Mouse (Mus musculus): Measurements from ENCODE around the gene Ankrd37. TPM values are rescaled to one million over a fixed set of nuclear protein-coding genes. Genes with fewer than 3 reads are reported as not detected.
A peak's percentile ranks its signal among the peaks of the same experiment; 100 is the strongest.

Gene Ankrd37
- polyA plus RNA-seq, 1 experiment = 4.8 TPM

DNA sequence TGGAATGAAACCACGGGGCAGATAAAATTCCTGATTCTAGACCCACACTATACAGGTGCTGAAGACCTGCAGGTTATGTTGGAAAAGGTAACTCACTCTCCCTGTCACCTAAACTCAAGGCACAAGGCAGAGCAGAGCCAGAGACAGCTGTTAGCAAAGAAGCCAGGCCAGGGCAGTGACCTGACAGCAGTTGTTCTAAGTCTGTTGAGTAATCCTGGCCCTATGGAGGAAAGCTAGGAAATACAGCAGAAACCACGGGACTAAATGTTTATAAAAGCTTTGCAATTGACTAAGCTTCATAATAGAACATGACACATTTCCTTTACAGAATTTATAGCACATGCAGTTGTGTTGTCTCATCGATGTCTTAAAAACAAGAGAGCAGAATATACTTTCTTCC is 9.9 kb downstream of the Ankrd37 start:
- H3K4me3 ChIP-seq (ENCODE audit: low read depth, low read length) = no peak overlapping the region
- H3K36me3 ChIP-seq (ENCODE audit: control insufficient read depth, insufficient read depth, low read length) = peaks cover 26% of the 10 kb centered on the region
- H3K4me1 ChIP-seq (ENCODE audit: control insufficient read depth, insufficient read depth, insufficient read length, low read length) = peaks cover 2% of the 10 kb centered on the region; the same call in 1 of the 2 replicates
- no peak overlapping the region for H3K27ac ChIP-seq (ENCODE audit: insufficient read depth, low read depth, low read length)
- WGBS = 71% methylated on average over 3 of the region's 3 CpGs
- no peaks in the 10 kb centered on the region for H3K27me3 ChIP-seq (ENCODE audit: control insufficient read depth, insufficient read depth, low read length)
- no peak for TF ChIP-seq CTCF (IDR thresholded peaks at IDR 0.05; ENCODE audit: extremely low read depth, insufficient read length, insufficient replicate concordance, low read depth, low read length)
- no peak for TF ChIP-seq POLR2A (IDR thresholded peaks at IDR 0.05; ENCODE audit: low read depth, low read length)

DNA sequence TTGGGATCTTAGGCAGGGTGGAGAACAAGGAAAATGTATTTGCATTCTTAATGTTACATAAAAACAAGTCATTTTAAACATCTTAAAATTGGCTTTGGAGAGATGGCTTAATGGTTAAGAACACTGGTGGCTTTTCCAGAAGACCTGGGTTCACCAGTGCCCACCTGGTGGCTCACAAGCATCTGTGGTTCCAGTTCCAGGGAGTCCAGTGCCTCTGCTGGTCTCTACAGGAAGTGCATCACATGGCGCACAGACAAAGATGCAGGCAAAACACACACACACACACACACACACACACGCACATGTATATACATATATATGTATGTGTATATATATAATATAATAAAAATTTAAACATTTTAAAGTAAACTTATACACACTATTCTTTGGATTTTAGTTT is 11.4 kb downstream of the Ankrd37 start:
- Histone ChIP-seq H3K36me3 (ENCODE audit: control insufficient read depth, insufficient read depth, low read length) (peaks cover 31% of the 10 kb centered on the region), H3K27me3 (ENCODE audit: control insufficient read depth, insufficient read depth, low read length) (no peaks in the 10 kb centered on the region), H3K4me1 (ENCODE audit: control insufficient read depth, insufficient read depth, insufficient read length, low read length) (peaks cover 1% of the 10 kb centered on the region; the same call in 1 of the 2 replicates), H3K27ac (ENCODE audit: insufficient read depth, low read depth, low read length) (no peak overlapping the region), H3K4me3 (ENCODE audit: low read depth, low read length) (no peak overlapping the region)
- TF ChIP-seq CTCF (IDR thresholded peaks at IDR 0.05; ENCODE audit: extremely low read depth, insufficient read length, insufficient replicate concordance, low read depth, low read length) (peak; percentile 39; the same call in 1 of the 2 replicates), POLR2A (IDR thresholded peaks at IDR 0.05; ENCODE audit: low read depth, low read length) (no peak)
- 96% methylated on average over 2 of the region's 2 CpGs for WGBS

DNA sequence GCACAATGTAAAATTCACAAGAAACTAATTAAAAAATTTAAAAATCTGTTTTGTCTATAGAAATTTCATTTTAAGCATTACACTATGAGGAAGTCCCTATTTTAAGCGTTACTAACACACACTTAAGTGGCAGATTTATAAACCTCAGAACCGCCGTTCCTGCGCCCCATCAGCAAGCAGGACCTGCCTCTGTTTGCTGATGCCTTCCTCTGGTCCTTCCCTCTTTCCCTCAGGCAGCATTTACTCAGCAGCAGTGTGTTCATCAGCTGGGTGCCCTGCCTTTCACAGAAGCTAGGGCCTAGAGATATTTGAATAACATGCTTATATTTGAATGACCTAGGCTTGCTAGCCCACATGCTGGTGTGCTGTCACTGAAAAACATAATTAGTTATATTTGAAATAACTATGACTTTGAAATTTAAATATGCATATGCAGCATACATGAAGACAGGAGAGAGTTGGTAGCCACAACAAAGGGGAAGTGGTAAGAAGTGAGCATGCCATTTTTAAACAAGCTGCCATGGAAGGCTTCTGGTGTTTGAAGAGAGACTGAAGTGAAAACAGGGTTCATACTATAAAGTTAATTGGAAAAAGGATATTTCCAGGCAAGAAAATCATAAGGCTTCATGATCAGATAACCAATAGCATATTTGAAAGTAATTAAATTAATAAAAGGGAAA is 14.7 kb downstream of the Ankrd37 start:
- Histone ChIP-seq H3K27me3 (ENCODE audit: control insufficient read depth, insufficient read depth, low read length) (no peaks in the 10 kb centered on the region), H3K36me3 (ENCODE audit: control insufficient read depth, insufficient read depth, low read length) (peaks cover 31% of the 10 kb centered on the region), H3K4me1 (ENCODE audit: control insufficient read depth, insufficient read depth, insufficient read length, low read length) (no peaks in the 10 kb centered on the region), H3K4me3 (ENCODE audit: low read depth, low read length) (no peak overlapping the region), H3K27ac (ENCODE audit: insufficient read depth, low read depth, low read length) (no peak overlapping the region)
- 81% methylated on average over 4 of the region's 4 CpGs for WGBS
- TF ChIP-seq CTCF (IDR thresholded peaks at IDR 0.05; ENCODE audit: extremely low read depth, insufficient read length, insufficient replicate concordance, low read depth, low read length) (no peak), POLR2A (IDR thresholded peaks at IDR 0.05; ENCODE audit: low read depth, low read length) (no peak)

DNA sequence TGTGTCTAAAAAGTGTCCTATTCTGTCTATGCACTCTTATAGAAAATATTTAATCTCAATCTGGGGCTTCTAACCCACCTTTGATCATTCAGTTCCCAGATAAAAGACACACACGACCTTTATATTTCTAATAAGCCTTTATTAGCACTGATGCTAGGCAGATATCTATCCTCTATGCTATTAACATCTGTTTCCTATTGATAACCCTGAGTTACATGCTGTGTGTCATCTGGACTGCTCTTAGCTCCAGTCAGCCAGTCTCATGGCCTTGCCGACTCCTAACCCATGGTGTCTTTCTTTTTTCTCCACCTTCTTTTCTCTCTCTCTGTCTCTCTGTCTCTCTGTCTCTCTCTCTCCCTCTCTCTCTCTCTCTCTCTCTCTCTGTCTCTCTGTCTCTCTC is 17.3 kb downstream of the Ankrd37 start:
- H3K4me1 ChIP-seq (ENCODE audit: control insufficient read depth, insufficient read depth, insufficient read length, low read length) = no peaks in the 10 kb centered on the region
- H3K4me3 ChIP-seq (ENCODE audit: low read depth, low read length) = no peak overlapping the region
- no peak overlapping the region for H3K27ac ChIP-seq (ENCODE audit: insufficient read depth, low read depth, low read length)
- peaks cover 38% of the 10 kb centered on the region for H3K36me3 ChIP-seq (ENCODE audit: control insufficient read depth, insufficient read depth, low read length)
- TF ChIP-seq POLR2A (IDR thresholded peaks at IDR 0.05; ENCODE audit: low read depth, low read length) (no peak), CTCF (IDR thresholded peaks at IDR 0.05; ENCODE audit: extremely low read depth, insufficient read length, insufficient replicate concordance, low read depth, low read length) (no peak)
- WGBS = 58% methylated on average over 2 of the region's 2 CpGs
- no peaks in the 10 kb centered on the region for H3K27me3 ChIP-seq (ENCODE audit: control insufficient read depth, insufficient read depth, low read length)

DNA sequence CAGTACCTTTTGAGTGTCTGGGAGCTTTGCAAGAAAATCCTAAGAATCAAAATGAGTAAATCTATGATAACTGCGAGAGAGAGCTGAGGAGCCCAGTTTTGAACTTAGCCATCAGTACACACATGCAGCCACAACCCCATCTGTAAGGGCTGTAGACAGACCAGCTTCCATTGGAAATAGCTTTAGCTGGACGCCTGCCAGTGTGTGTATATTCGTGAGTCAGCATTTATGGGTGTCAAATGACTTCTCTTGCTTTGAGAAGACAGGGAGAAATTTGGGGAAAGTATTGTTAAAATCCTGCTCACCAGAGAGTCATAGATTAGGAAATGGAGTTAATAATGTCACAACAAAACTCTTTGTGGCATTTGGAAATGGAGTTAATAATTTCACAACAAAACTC is 18.8 kb downstream of the Ankrd37 start:
- TF ChIP-seq CTCF (IDR thresholded peaks at IDR 0.05; ENCODE audit: extremely low read depth, insufficient read length, insufficient replicate concordance, low read depth, low read length) = no peak
- TF ChIP-seq POLR2A (IDR thresholded peaks at IDR 0.05; ENCODE audit: low read depth, low read length) = no peak
- Histone ChIP-seq H3K27ac (ENCODE audit: insufficient read depth, low read depth, low read length) (no peak overlapping the region), H3K4me1 (ENCODE audit: control insufficient read depth, insufficient read depth, insufficient read length, low read length) (no peaks in the 10 kb centered on the region), H3K36me3 (ENCODE audit: control insufficient read depth, insufficient read depth, low read length) (peaks cover 46% of the 10 kb centered on the region), H3K4me3 (ENCODE audit: low read depth, low read length) (no peak overlapping the region), H3K27me3 (ENCODE audit: control insufficient read depth, insufficient read depth, low read length) (no peaks in the 10 kb centered on the region)
- WGBS = 52% methylated on average over 3 of the region's 3 CpGs

DNA sequence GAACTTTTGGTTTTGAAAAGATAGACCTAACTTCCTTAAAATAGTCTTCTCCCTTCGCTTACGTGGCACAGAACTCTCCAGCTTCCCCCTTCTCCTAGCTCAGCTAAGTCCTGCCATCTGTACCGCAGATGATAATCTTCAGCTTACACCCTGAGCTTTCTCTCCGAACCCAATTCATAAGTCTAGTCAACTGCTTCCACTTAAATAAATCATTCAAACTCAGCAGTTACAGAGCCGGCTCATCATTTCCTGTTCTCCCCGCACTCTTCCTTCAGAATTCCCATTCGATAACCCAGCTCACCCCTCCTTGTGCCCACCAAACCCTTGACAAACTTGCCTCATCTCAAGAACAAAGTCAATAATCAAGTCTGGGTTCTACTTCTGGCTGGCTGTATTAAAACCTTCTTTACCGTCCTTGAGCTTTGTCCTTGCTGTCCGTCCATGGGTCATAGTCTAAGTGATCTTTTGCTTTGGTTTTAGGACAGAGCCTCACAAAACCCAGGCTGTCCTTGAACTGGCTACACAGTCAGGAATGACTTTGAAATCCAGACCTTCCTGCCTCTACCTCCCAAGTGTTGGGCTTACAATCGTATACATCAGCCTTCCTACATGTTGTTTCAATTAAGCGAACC is 29.6 kb downstream of the Ankrd37 start:
- Histone ChIP-seq H3K27ac (ENCODE audit: insufficient read depth, low read depth, low read length) (peak overlapping the region; percentile 1; the same call in 1 of the 2 replicates), H3K4me3 (ENCODE audit: low read depth, low read length) (peak overlapping the region; percentile 68), H3K4me1 (ENCODE audit: control insufficient read depth, insufficient read depth, insufficient read length, low read length) (peaks cover 3% of the 10 kb centered on the region; the same call in 1 of the 2 replicates), H3K36me3 (ENCODE audit: control insufficient read depth, insufficient read depth, low read length) (peaks cover 15% of the 10 kb centered on the region), H3K27me3 (ENCODE audit: control insufficient read depth, insufficient read depth, low read length) (no peaks in the 10 kb centered on the region)
- WGBS = 30% methylated on average over 11 of the region's 11 CpGs
- no peak for TF ChIP-seq CTCF (IDR thresholded peaks at IDR 0.05; ENCODE audit: extremely low read depth, insufficient read length, insufficient replicate concordance, low read depth, low read length)

DNA sequence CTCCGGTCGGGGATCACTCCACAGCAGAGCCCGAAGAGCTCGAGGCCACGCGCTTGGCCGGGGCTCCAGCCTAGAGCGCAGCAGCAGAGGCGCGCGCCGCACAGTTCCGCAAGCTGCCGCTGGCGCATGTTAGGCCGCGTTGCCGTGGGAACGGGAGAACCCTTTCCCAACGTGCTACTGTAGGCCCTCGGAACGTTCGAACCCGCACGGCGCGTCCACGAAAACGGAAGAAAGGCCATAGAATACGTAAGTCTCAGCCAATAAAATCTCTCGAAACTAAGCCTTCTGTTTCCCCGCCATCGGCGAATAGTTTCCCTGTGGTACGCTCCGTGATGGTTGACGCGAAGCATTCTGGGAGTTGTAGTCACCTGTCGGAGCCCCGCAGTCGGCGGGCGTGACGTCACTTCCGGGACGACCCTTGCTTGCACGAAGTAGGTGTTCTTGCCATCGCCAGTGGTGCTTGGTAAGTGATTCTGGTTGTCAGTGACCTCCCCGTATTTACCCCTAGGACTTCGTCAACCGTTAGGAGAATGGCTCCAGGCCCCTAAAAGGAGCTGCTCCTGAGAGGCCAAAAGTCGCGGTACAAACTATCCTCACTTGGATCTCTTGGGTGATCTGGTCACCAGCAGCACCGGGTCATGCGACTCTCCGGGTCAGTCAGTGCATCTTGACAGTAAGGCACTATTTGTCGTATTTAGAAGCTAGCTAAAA is 30.2 kb downstream of the Ankrd37 start, which contains the start of the genes 1700029J07Rik and Ufsp2:
TSS of gene 1700029J07Rik (minus strand) at position 127 of the 711 bp plus-strand sequence.
TSS of gene Ufsp2 (plus strand) at position 403 of the 711 bp plus-strand sequence.
- peaks cover 10% of the 10 kb centered on the region for H3K36me3 ChIP-seq (ENCODE audit: control insufficient read depth, insufficient read depth, low read length)
- peaks cover 3% of the 10 kb centered on the region; the same call in 1 of the 2 replicates for H3K4me1 ChIP-seq (ENCODE audit: control insufficient read depth, insufficient read depth, insufficient read length, low read length)
- TF ChIP-seq POLR2A (IDR thresholded peaks at IDR 0.05; ENCODE audit: low read depth, low read length) (no peak), CTCF (IDR thresholded peaks at IDR 0.05; ENCODE audit: extremely low read depth, insufficient read length, insufficient replicate concordance, low read depth, low read length) (peak; percentile 40; the same call in 1 of the 2 replicates)
- peak within 1 kb of the TSS; percentile 68 for H3K4me3 ChIP-seq (ENCODE audit: low read depth, low read length)
- under 1% methylated on average over 57 of the region's 57 CpGs for WGBS
- peak within 1 kb of the TSS; percentile 76 for H3K27ac ChIP-seq (ENCODE audit: insufficient read depth, low read depth, low read length)
- no peaks in the 10 kb centered on the region for H3K27me3 ChIP-seq (ENCODE audit: control insufficient read depth, insufficient read depth, low read length)
